Mouse (Mus musculus) right cerebral cortex, adult 18-20 months (tissue): ENCODE data around the gene Ogg1.
"Not testable (repeated sequence)": the region's sequence is repeated elsewhere in the genome, so short reads cannot be mapped to it uniquely, and the experiment has no call there.

Experiments used
- DNase-seq: peaks from one replicate; pipeline ENCODE4 v3.0.0; 2022; ENCODE audit warnings: mixed read lengths

Gene Ogg1

GRCm38 (mm10) chr6:113332734-113333133 is 6.0 kb downstream of the Ogg1 start:
- not testable (repeated sequence) for DNase-seq

GRCm38 (mm10) chr6:113333137-113333950 is 6.6 kb downstream of the Ogg1 start:
- peak; percentile 67 for DNase-seq

DNA sequence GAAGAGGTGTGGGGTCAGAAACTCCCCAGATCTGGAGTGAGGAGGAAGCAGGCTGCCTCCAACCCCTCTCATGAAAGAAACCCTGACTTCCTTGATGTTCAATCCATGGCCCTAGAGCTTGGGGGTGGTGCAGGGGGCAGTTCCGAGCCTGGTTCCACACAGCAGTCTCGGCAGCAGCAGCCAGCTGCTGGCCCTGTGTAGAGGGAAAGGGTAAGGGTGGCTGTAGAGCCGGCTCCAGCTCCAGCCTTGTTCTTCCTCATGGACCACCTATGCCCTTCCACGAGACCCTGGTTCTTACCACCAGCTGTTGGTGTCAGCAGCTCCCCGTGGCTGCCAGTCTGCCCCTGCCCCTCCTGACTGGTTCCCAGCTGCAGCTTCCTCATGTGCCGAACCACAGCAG is 7.4 kb downstream of the Ogg1 start:
- no peak for DNase-seq

DNA sequence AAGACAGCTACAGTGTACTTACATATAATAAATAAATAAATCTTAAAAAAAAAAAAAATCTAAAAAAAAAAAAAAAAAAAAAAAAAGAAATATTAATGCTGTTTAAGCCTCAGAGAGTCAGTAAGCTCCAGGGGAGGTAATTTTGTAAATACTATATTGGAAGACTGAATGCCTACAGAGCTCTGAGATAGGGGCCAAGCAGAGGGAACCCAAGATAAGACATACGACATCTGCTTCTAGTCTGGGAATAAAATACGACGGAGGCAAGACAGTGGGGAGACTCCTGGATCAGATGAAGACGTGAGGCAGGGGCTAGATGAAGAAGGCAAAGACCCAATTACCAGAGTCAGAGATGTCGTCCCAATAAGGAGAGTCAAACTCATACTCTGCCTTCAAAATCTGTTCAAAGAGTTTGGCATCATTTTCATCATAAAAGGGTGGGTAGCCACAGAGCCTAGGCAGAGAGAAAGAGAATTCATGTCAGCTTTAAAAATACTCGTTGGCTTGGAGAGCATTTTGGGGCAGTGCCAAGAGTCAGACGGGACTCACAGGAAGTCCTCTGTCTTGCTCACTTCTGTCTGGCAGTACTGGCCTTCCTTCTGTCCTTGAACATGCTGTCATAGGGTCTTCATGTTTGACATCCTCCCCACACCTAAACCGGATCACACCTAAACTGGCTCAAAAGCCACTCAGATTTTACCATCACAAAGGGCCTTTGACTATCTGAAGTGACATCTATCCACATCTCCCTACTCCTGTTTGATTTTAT is 10.3 kb downstream of the Ogg1 start:
- DNase-seq = no peak

GRCm38 (mm10) chr6:113341574-113341973 is 14.8 kb downstream of the Ogg1 start:
- no peak for DNase-seq

- no peak for DNase-seq
Measured at GRCm38 (mm10) chr6:113342297-113342696, 15.5 kb downstream of the Ogg1 start.

GRCm38 (mm10) chr6:113343177-113344092 is 16.7 kb downstream of the Ogg1 start, which contains the start of gene Camk1:
Camk1 (minus strand) TSS chr6:113343984.
- DNase-seq = peak; percentile 84

- DNase-seq = no peak
Measured at GRCm38 (mm10) chr6:113344321-113344720, 17.5 kb downstream of the Ogg1 start.

- no peak for DNase-seq
Measured at GRCm38 (mm10) chr6:113346897-113347296, 20.1 kb downstream of the Ogg1 start.

GRCm38 (mm10) chr6:113350538-113350937 is 23.8 kb downstream of the Ogg1 start:
- DNase-seq = no peak

DNA sequence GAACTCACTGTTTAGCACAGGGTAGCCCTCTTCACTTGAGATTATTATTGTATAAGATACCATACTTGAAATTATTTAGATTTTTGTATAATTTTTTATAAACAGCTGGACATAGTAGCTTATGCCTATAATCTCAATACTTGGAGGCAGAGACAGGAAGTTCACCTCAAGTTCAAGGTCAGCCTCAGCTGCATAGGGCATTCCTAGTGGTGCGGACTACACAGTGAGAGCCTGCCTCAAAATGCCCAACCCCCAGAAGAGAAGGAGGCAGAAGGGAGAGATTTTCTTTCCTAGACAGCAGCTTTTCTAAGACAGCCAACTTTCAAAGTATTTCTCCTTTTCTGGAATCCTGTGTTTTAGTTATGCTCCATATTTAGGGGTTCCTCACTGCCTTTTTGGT is 24.4 kb downstream of the Ogg1 start:
- DNase-seq = no peak

DNA sequence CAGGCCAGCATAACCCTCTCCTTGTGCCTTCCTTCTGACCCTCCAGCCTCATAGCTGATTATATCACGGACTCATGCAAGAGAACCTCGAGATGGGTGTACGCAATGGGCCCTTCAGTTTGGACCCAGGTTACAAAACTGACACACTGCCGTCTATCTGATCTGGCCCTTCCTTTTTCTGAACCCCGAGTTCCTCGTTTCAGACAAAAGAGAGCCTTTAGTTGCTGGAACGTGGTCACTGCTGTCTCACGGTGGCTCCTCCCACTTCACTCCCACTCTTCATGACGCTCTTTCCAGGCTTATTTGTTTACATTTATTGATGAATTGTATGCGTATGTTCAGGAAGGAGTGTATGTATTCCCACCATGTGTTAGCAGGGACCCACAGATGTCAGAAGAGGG is 24.9 kb downstream of the Ogg1 start:
- DNase-seq = no peak

DNA sequence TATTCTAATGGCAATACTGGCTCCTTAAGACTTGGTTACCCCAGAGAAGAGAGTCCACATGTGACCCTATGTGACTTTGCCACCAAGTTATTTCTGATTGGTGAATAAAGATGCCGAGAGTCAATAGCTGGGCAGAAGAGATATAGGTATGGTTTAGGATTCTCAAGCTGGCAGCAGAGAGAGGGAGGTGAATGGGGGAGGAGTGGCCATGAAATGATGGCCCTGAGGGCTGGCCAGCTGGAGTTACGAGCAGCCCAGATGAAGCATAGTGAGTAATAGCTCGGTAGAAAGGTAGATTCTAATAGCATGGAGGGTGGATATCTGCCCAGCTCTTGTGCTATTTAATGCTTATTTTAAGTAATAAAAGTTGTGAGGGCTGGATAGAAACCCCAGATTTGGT is 26.0 kb downstream of the Ogg1 start:
- DNase-seq = no peak

GRCm38 (mm10) chr6:113353696-113354095 is 26.9 kb downstream of the Ogg1 start:
- no peak for DNase-seq

GRCm38 (mm10) chr6:113361476-113361875 is 34.7 kb downstream of the Ogg1 start:
- no peak for DNase-seq

GRCm38 (mm10) chr6:113362241-113362640 is 35.5 kb downstream of the Ogg1 start:
- DNase-seq = no peak

- DNase-seq = no peak
Measured at GRCm38 (mm10) chr6:113364518-113365135, 37.9 kb downstream of the Ogg1 start.

- no peak for DNase-seq
Measured at GRCm38 (mm10) chr6:113366639-113367038, 39.9 kb downstream of the Ogg1 start.

DNA sequence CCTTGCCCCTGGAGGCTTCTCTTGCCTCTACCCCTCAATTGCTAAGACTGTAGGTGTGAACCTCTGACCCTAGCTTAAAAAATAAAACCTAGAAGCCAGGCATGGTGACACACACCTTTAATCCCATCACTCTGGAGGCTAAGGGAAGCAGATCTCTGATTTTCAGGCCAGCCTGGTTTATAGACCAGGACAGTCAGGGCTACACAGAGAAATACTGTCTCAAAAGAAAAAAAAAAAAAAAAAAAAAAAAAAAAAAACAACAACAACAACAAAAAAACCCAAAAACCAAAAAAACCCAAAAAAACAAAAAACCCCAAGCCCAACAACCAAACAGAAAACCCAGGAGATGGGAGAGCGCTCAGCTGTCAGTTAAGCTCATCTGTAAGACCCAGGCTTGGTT is 40.8 kb downstream of the Ogg1 start:
- no peak for DNase-seq

- DNase-seq = no peak
Measured at GRCm38 (mm10) chr6:113368124-113368523, 41.4 kb downstream of the Ogg1 start.

- DNase-seq = no peak
Measured at GRCm38 (mm10) chr6:113368577-113368976, 41.8 kb downstream of the Ogg1 start.

DNA sequence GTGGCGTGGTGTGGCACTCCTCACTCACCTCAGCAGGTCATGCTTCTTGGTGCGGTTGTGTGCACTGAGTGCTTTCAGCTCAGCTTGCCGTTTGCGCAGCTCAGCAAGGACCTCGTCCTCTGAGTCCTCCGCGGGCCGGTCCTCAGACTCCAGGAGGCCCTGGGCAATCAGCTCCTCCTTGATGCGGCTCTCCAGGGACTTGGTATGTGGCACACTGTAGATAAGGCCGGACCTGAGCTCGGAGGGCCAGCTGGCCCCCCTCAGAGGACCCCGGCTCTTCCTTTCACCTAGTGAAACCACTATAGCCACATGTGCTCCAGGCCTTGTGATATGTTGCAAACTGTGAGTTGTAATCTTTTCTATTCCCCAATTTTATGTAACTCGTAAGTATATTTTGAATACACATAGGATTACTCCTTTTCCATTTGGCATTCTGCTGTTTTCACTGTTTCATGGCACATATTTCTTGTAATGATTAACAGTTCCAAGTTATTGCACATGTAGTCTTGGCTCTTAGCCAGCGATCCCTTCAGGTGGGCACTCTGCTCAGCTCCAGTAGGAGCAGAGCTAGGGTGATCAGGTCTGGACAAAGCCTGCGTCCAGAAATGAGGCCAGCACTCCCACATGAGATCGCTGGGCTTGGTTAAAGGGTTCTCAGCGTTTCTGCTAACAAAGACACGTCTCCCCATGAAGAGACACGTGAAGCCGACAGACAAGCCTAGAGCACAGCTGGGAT is 43.6 kb downstream of the Ogg1 start:
- DNase-seq = no peak
